Mouse (Mus musculus) E14TG2a.4 (cell line): ENCODE measurements at regions not wholly inside any gene's neighbourhood (a gene's known extent, or its start where the extent isn't known, plus 50 kb on each side); places are given as distances from the start of the nearest gene placed in this dataset.
"Not testable (repeated sequence)": the region's sequence is repeated elsewhere in the genome, so short reads cannot be mapped to it uniquely, and the experiment has no call there.

Experiments
- CTCF ChIP-seq: conservative IDR thresholded peaks from 2 replicates; pipeline ENCODE4 v1.5.1; 2014; ENCODE audit warnings: low read length
- NANOG ChIP-seq: IDR thresholded peaks from 2 replicates; pipeline ENCODE4 v1.6.1; 2014; ENCODE audit warnings: borderline replicate concordance, low read length, mixed read lengths
- POU5F1 ChIP-seq: IDR thresholded peaks from 2 replicates; pipeline ENCODE4 v1.6.1; 2014; ENCODE audit warnings: low read length, borderline replicate concordance

- TF ChIP-seq CTCF, POU5F1, NANOG: not testable (repeated sequence)
Observed at GRCm38 (mm10) chr9:43862034-43862433, 118.2 kb downstream of the Nectin1 start.
